Mouse (Mus musculus) E14TG2a.4 (cell line): ENCODE measurements around the gene Lgmn.

ENCODE experiments used
- CTCF ChIP-seq: conservative IDR thresholded peaks from 2 replicates; pipeline ENCODE4 v1.5.1; 2014; ENCODE audit warnings: low read length
- NANOG ChIP-seq: IDR thresholded peaks from 2 replicates; pipeline ENCODE4 v1.6.1; 2014; ENCODE audit warnings: borderline replicate concordance, low read length, mixed read lengths
- POU5F1 ChIP-seq: IDR thresholded peaks from 2 replicates; pipeline ENCODE4 v1.6.1; 2014; ENCODE audit warnings: low read length, borderline replicate concordance

GRCm38 (mm10) chr12:102420168-102420890 lies 19.3 kb downstream of the Lgmn start:
- no peak for TF ChIP-seq POU5F1
- TF ChIP-seq CTCF = no peak
- TF ChIP-seq NANOG = no peak
